Mouse (Mus musculus): ENCODE data around the gene Ugp2.

- TF ChIP-seq EP300 (IDR thresholded peaks at IDR 0.05; ENCODE audit: low read depth) (no peak), CTCF (IDR thresholded peaks at IDR 0.05; ENCODE audit: low read depth) (no peak)
Observed at GRCm38 (mm10) chr11:21346020-21346419, 25.0 kb downstream of the Ugp2 start.
